Mouse (Mus musculus) megakaryocyte, embryonic 14.5 days (primary cell): ENCODE results near the gene Zfp865. TPM values are rescaled to one million over a fixed set of nuclear protein-coding genes. Genes with fewer than 3 reads are reported as not detected.
"Not testable (repeated sequence)": the region's sequence is repeated elsewhere in the genome, so short reads cannot be mapped to it uniquely, and the experiment has no call there.

Experiments
- H3K27me3 ChIP-seq: replicated peaks from 2 replicates; pipeline ENCODE3; 2012; ENCODE audit warnings: inconsistent platforms
- H3K36me3 ChIP-seq: replicated peaks from 2 replicates; pipeline ENCODE3; 2012; ENCODE audit warnings: low read length, inconsistent platforms, mixed read lengths
- H3K4me1 ChIP-seq: 2 replicates; pipeline ENCODE4 v1.6.1; 2012; ENCODE audit warnings: inconsistent platforms
- H3K4me3 ChIP-seq: replicated peaks from 2 replicates; pipeline ENCODE3; 2012; ENCODE audit warnings: moderate library complexity, mild to moderate bottlenecking, inconsistent platforms
- H3K9me3 ChIP-seq: 2 replicates; pipeline ENCODE4 v1.6.1; 2012; ENCODE audit warnings: inconsistent platforms
- FLI1 ChIP-seq: IDR thresholded peaks from 2 replicates; pipeline ENCODE4 v1.6.1; 2012; ENCODE audit warnings: low read length, inconsistent platforms, mixed read lengths
- GATA1 ChIP-seq: IDR thresholded peaks from 3 replicates; pipeline ENCODE4 v1.6.1; 2012; ENCODE audit warnings: mixed read lengths, low read length, inconsistent platforms, borderline replicate concordance
- polyA plus RNA-seq: library from polyadenylated mRNA; stranded (reverse); fragments of >175 nt; gene quantifications from 2 replicates; pipeline ENCODE4 v1.2.3, GENCODE M21; 2012; ENCODE audit warnings: low replicate concordance; ENCODE audit not compliant: insufficient read depth

The Zfp865 gene
- polyA plus RNA-seq, 1 experiment = 30.6 TPM

GRCm38 (mm10) chr7:5058631-5059030 is 38.5 kb downstream of the Zfp865 start:
- H3K4me3 ChIP-seq = no peak overlapping the region
- no peaks in the 10 kb centered on the region for H3K36me3 ChIP-seq
- peaks cover 65% of the 10 kb centered on the region for H3K4me1 ChIP-seq
- H3K27me3 ChIP-seq = peaks cover 44% of the 10 kb centered on the region
- peaks cover 5% of the 10 kb centered on the region; the same call in 1 of the 2 replicates for H3K9me3 ChIP-seq
- TF ChIP-seq GATA1 (no peak), FLI1 (no peak)

GRCm38 (mm10) chr7:5059421-5059820 is 39.2 kb downstream of the Zfp865 start:
- H3K4me1 ChIP-seq = peaks cover 65% of the 10 kb centered on the region
- peaks cover 3% of the 10 kb centered on the region for H3K36me3 ChIP-seq
- H3K9me3 ChIP-seq = peaks cover 5% of the 10 kb centered on the region; the same call in 1 of the 2 replicates
- TF ChIP-seq GATA1 = no peak
- no peak for TF ChIP-seq FLI1
- H3K4me3 ChIP-seq = peak overlapping the region; percentile 95
- peaks cover 36% of the 10 kb centered on the region for H3K27me3 ChIP-seq

DNA sequence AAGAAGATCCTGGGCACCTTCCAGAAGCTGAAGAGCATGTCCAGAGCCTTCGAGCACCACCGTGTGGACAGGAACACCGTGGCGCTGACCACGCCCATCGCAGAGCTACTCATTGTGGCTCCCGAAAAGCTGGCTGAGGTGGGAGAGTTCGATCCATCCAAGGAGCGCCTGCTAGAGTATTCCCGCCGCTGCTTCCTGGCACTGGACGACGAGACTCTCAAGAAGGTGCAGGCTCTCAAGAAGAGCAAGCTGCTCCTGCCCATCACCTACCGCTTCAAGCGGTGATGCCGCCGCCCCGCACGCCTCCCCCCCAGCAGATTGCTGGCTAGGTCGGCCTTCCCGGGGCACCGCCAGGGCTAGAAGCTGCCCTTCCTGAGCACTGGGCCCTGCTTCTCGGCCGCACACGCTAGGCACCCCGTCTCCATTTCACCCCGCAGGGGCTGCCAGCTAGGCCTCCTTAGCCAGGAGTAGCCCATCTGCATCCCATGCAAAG is 40.1 kb downstream of the Zfp865 start:
- TF ChIP-seq FLI1 (no peak), GATA1 (no peak)
- Histone ChIP-seq H3K9me3 (0 out of 2 replicates have a peak, but pooled peaks cover 2% of the 10 kb centered on the region), H3K36me3 (peaks cover 7% of the 10 kb centered on the region), H3K4me3 (peak overlapping the region; percentile 95), H3K4me1 (peaks cover 65% of the 10 kb centered on the region), H3K27me3 (peaks cover 28% of the 10 kb centered on the region)

DNA sequence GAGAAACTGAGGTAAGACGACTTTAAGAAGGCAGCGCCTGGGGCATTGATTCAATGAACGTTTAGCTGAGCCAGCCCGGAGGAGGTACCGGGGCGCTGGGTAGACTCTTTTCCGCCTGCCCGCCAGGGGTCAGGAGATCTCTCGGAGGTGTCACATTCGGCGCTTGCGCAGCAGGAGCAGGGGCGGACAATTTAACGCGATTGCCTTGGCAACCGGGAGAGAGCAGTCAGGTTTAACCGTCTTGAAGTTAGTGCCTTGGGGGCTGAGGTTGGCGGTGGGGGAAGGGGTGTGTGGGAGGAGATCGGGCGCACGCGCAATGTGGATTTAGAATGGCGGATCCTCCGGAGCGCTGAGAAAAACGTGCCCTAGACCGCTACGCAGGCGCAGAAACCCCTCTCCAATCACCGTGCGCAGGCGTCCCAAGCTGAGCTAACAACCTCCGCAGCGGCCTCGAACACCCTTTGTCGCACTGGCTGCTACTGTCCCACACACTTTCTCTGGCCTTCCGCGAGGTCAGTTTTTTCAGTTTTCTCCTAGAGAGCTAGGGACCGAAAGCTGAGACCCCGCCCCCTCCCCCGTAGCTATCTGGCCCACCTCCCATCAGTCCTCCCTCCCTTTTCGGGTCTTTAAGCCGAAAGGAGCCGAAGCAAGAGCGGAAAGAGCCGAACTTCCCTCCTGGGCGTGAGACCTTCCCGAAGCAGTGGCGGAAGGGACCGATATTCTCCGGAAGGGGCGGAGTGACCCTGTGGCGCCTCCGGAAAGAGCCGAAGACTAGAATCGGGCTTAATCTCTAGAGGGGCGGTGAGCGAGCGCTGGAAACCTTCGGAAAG is 41.0 kb downstream of the Zfp865 start:
- no peak for TF ChIP-seq FLI1
- no peak for TF ChIP-seq GATA1
- peaks cover 16% of the 10 kb centered on the region for H3K36me3 ChIP-seq
- H3K27me3 ChIP-seq = peaks cover 19% of the 10 kb centered on the region
- H3K4me3 ChIP-seq = peak overlapping the region; percentile 95
- H3K4me1 ChIP-seq = peaks cover 69% of the 10 kb centered on the region
- 0 out of 2 replicates have a peak, but pooled peaks cover 2% of the 10 kb centered on the region for H3K9me3 ChIP-seq

DNA sequence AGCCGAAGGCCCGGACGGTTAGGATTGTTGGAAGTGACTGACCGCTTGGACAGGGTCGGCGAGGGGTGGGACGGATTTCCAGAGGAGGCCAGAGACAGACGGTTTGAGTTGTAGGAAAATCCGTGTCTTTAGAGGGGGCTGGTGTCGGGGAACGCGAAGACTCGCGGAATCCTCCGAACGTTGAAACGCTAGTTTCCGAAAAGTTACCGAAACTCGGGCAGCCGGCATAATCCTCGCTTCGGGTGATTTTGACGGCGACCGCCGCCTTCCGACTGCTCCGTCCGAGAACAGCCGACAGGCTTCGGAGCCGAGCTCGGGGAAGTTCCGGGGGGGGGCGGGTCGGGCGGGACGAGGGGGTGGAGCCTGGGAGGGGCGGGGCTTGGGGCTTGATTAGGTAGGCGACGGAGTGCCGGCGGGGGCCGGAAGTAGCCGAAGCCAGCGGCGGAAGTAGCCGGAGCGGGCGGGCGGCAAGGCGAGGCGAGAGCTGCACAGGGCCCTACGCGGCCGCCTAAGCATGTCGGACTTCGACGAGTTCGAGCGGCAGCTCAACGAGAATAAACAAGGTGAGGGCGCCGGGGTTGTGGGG is 41.7 kb downstream of the Zfp865 start, which contains the start of gene U2af2:
Gene U2af2, plus strand, starts transcription at position 370 of the 586 bp plus-strand sequence.
- peaks cover 71% of the 10 kb centered on the region for H3K4me1 ChIP-seq
- H3K4me3 ChIP-seq = peak within 1 kb of the TSS; percentile 95
- peaks cover 12% of the 10 kb centered on the region for H3K27me3 ChIP-seq
- H3K9me3 ChIP-seq = 0 out of 2 replicates have a peak, but pooled peaks cover 2% of the 10 kb centered on the region
- H3K36me3 ChIP-seq = peaks cover 23% of the 10 kb centered on the region
- TF ChIP-seq GATA1 = no peak
- TF ChIP-seq FLI1 = no peak; the same call in 1 of the 2 replicates

GRCm38 (mm10) chr7:5062360-5063001 is 42.3 kb downstream of the Zfp865 start:
- Histone ChIP-seq H3K36me3 (peaks cover 29% of the 10 kb centered on the region), H3K4me3 (peak overlapping the region; percentile 95), H3K27me3 (peaks cover 6% of the 10 kb centered on the region), H3K4me1 (peaks cover 71% of the 10 kb centered on the region), H3K9me3 (no peaks in the 10 kb centered on the region)
- TF ChIP-seq GATA1 (no peak), FLI1 (no peak)

GRCm38 (mm10) chr7:5064886-5065285 is 44.7 kb downstream of the Zfp865 start:
- Histone ChIP-seq H3K9me3 (no peaks in the 10 kb centered on the region), H3K4me1 (peaks cover 65% of the 10 kb centered on the region), H3K4me3 (no peak overlapping the region), H3K36me3 (peaks cover 53% of the 10 kb centered on the region), H3K27me3 (no peaks in the 10 kb centered on the region)
- no peak for TF ChIP-seq FLI1
- TF ChIP-seq GATA1 = no peak

GRCm38 (mm10) chr7:5073586-5073985 is 53.4 kb downstream of the Zfp865 start:
- Histone ChIP-seq H3K4me3 (no peak overlapping the region), H3K9me3 (no peaks in the 10 kb centered on the region), H3K36me3 (peaks cover 98% of the 10 kb centered on the region), H3K27me3 (no peaks in the 10 kb centered on the region), H3K4me1 (peaks cover 69% of the 10 kb centered on the region)
- no peak for TF ChIP-seq FLI1

GRCm38 (mm10) chr7:5074984-5075383 is 54.8 kb downstream of the Zfp865 start:
- Histone ChIP-seq H3K9me3 (no peaks in the 10 kb centered on the region), H3K36me3 (peaks cover 91% of the 10 kb centered on the region)
- TF ChIP-seq FLI1 (no peak), GATA1 (no peak)

DNA sequence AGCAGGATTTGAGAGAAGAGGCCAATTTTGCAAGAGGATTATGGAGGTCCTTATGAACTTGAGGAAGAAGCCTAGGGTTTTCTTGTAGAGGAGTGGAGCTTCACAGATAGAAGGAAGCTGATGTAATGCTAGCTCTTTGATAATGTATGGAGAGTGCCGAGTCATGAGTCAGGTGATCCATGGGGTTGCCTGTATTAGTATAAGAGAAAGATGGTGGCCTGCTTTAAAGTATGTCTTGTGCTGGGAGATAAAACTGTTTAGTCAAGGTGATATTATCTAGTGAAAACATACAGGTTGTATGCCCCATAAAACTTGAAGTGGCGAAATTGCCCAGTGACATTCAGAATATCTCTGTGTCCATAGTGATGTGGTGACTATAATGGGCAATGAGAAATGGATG is 56.8 kb downstream of the Zfp865 start:
- Histone ChIP-seq H3K4me3 (no peak overlapping the region), H3K9me3 (no peaks in the 10 kb centered on the region), H3K27me3 (no peaks in the 10 kb centered on the region), H3K4me1 (peaks cover 60% of the 10 kb centered on the region), H3K36me3 (peaks cover 73% of the 10 kb centered on the region)
- TF ChIP-seq FLI1 (no peak), GATA1 (no peak)

More at GRCm38 (mm10) chr7:5074984-5075383, 54.8 kb downstream of the Zfp865 start:
- Histone ChIP-seq H3K4me3 (no peak overlapping the region), H3K27me3 (no peaks in the 10 kb centered on the region), H3K4me1 (peaks cover 67% of the 10 kb centered on the region)

DNA sequence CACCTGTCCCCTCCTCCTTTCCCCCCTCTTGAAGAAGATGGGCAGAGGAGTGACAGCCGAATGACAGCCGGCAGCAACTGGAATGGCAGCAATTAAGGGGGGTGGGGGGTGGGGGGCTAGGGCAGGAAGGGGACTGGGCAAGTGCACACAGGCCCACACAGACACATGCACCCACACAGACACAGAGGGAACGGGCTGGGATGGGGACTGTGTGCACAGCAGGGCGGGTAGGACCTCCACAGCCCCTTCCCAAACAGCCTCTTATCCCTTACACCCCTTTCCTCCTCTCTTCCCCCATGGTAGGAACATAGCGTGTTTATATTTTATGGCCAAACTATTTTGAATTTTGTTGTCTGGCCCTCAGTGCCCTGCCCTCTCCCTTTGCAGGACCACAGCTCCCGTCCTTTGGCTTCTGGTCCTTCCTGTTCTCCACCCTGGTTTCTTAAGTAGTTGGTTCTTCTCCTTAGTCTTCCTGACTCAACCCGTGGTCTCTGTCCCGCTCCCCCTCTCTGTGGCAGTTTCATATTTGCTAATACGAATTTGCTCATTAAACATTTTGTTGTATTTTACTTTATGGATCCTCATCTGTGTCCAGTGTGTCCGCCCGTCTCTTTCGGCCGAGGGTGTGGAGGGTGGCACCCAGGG is 59.3 kb downstream of the Zfp865 start:
- not testable (repeated sequence) for H3K9me3 ChIP-seq, H3K27me3 ChIP-seq
- Histone ChIP-seq H3K36me3 (peaks cover 70% of the 10 kb centered on the region), H3K4me3 (peak overlapping the region; percentile 98), H3K4me1 (peaks cover 61% of the 10 kb centered on the region)
